Mouse (Mus musculus) cerebellum, adult 11-12 months (tissue): Measurements from ENCODE around the gene Ets2.
"Not testable (repeated sequence)": the region's sequence is repeated elsewhere in the genome, so short reads cannot be mapped to it uniquely, and the experiment has no call there.

Experiments used
- DNase-seq: peaks from one replicate; pipeline ENCODE4 v3.0.0; 2022

Ets2 gene

DNA sequence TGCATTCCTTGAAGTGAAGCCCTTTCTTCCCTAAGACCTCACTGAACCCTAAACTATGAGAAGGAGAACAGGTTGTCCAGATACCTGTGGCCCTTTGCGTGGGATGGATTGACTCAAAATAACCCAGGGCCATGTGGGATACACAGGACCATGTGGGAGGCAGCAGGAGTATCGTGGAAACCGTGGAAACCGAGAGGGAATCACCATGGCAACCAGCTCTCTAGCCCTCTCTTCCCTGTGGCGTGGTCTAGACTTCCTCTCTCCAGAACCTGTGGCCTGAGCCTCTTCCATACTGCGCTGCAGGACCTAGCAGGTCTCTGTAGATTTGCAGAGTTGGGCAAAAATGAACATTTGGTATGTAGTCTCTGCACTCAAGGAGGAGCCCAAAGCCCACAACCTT is 37.6 kb downstream of the Ets2 start:
- no peak for DNase-seq

DNA sequence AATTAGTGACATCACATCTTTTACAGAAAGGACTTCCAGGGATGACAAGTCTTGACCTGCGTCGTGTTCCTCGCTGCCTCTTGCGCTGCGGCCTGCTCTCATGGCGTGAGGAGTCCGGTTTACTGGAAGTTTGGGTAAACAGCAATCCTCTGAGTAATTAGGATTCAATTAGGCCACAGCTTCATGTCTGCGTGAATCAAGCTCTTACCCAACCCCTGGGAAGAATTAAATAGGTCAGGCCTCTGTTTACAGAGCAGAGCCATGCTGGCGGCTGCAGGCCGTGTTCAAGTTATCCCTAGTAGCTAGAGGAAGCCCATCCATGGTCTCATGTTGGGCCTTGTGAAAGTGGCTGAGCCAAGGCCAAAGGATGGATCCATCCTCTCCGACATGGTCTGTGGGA is 39.5 kb downstream of the Ets2 start:
- no peak for DNase-seq

DNA sequence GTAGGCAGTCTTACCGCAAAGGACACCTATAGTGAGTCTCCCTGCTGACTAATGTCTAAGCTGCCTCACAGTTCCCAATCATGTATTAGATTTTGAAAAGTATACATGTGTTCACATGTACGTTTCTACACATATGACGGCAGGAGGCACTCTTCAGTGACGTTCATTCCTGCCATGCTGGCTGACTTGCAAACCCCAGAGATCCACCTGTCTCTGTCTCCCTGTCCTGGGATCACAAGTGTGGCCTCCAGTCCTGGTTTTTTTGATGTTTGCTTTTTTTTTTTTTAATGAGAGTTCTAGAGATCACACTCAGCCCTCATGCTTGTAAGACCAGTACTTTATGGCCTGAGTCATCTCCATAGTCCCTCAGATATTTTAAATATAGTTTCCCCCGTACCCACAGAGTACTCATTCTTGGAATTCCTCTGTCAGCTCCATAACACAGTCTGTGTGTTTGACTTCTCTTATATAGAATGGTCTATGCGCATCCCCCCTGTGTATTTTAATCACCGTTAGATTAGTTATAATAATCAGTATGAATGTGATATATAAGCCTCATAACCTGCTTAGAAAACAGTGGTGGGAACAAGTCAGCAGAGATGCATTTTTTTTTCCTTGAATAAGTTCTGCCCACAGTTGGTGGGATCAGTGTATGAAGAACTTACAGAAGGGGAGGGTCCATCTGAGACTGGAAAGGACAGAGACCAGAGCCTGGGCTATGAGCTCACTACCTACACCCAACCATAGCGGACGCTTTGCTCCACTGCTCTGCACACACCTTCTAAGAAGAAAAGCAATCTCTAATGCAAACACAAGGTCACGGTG is 40.3 kb downstream of the Ets2 start:
- DNase-seq: no peak

DNA sequence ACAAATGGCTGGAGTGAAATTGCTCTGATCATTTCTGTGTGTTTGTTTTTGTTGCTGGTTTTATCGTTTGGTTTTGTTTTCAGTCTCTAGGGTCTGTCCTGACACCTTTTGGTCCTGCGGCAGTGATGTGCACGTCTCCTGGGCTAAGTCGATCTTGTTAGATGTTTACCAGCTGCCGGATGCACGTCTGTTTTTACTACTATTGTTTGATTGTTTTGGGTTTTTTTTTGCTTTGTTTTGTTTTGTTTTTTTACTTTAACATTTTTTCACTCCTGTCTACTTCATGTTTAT is 40.8 kb downstream of the Ets2 start:
- DNase-seq: no peak

DNA sequence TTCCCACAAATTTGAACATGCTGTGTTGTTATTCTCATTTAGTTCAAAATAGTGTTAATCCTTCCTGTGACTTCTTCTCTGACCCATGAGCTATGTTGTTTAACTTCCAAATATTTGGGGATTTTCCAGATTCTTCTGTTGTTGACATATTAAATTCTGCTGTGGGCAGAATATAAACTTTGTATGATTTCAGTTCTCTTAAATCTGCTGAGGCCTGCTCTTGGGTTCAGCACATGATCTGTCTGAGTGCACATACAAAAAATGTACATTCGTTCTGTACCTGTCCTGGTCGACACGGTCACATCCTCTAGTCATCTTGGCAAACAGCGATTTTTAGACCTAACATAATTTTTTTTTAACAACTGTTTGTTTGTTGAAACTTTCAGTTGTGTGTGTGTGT is 41.2 kb downstream of the Ets2 start:
- DNase-seq: no peak

DNA sequence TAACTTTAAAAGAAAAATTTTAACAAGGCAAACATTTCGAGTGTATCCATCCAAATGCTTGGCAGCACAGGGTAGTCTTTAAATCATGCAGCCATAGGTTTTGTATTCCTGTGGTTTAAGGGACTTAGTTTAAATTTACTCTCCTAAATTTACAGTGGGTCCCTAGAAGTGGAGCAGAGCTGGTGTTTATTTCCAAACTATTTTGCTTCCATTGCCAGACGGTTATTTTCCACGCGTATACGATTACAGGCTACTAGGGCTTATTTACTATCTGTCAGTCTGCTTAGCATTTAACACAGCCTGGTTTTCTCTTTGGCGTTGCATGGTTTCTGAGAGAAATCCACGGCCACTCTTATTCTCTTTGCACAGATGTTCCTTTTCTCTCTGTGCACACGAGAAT is 42.9 kb downstream of the Ets2 start:
- no peak for DNase-seq

DNA sequence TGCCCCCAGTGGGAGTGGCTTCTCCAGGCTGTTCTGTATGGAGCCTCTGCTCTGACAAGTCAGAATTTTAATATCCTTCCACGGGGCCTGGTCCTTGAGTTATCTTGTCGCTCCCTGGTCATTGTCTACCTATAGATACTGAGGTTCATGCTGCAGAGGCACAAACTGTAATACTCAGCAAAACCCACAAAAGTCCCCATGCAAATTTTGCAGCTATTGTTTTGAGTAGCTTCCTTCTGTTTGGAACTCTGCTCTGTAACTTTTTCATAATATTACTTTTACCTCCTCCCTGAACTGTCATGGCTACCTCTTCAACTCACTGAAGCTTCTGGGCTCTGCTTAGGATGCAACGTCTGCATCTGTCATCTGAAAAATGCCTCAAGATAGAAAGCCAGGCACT is 43.8 kb downstream of the Ets2 start:
- DNase-seq: no peak

DNA sequence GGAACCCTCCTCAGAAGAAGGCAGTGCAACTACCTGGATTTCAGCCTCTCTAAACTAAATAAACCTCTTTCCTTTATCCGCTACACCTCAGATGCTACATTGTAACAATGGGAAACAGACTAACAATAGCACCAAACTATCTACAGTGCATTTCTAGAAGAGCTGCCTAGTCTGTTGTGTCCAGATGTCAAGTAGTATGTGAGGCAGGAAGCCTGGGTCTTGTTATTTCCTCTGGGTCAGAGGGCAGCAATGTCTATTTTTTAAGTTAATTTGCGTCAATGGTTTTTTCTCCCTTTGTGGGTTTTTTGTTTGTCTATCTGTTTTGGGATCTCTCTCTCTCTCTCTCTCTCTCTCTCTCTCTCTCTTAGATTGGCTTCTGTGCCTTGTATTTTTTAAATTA is 44.7 kb downstream of the Ets2 start:
- no peak for DNase-seq

DNA sequence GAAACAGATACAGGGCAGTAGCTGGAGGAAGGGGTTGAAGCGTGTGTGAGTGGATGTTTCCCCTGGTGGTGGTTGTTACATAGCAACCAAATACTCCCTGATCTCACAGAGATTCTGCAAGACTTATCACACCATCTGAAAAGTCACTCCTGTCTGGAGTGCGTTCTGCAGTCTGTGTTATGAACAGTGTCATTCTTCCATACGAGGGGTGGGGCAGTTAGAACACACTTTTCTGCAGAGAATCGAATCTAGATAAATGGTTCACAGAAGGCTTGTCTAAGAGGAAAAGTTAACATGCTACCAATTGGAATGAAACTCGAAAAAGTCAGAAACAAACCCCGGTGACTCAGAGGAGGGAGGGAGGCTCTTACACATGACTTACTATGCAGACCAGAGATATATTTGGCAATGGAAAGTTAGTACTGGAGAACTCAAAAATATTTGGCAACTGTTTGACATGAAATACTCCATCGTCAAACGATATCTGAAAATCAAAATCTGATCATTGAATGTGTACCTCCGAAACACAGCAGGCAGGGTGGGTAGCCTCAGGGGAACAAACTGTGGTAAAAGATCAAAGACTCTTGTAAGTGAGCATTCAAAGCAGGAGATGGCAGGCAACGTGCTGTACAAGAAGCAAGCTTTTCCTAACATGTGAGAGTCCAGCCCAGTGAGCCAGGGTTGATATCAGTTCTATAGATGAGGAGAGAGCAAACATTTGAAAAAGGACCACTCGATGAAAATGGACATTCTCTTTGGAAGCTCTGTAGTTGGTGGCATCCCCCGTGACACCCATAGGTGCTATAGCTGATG is 47.6 kb downstream of the Ets2 start:
- DNase-seq: no peak

DNA sequence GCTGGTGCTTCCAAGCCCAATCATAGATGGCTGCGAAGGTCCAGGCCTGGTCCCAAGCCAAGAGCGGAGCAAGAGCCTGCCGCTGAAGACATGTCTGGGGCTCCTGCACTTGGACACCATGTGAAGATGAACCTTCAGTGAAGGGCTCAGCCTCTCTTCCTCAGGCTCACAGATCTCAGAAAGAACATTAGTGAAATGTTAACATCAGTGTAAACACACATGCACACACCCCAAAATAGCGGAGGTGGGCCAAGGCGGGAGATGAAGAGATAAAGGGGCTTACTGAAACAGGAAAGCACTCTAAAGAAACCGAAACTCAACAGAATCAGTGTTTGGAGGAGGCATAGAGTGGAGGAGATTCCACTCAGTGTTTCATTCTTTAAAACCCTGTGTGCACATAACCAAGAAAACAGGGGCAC is 48.3 kb downstream of the Ets2 start:
- no peak for DNase-seq

DNA sequence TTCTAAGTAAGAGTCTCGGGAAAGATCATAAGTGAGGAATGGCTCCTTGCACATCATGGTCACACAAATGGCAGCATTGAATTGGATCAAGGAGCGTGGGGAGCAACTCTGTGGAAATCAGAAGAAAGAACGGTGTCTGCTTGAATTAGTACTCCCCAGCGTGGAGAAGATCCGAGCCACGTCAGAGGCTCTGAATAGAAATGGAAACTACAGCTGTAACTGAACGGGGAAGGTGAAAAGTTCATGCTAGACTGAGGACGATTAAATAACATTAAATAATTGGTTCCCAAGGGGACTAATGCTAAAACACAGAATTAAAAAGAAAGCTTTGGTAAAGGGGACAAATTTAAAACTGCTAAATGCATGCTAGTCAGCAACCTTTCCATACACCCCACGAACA is 50.6 kb downstream of the Ets2 start:
- no peak for DNase-seq

DNA sequence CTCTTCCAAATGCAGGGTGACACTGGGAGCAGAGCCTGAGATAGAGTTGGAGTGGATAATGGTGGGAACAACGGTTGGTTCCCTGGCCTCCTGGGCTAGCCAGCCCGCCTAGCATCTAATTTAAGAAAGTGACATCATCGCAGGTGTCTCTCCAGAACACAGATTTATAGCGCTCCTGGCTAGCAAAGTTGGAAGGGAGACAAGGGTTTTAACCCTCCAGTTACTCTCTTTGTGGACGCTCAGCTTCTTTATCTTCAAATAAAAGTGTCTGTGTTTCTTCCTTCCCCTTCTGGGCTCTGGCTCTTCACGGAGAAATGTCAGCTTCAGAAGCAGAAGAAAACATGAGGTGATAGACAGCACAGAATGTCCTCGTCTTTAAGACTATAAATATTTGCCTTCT is 51.4 kb downstream of the Ets2 start:
- DNase-seq: peak; percentile 50

DNA sequence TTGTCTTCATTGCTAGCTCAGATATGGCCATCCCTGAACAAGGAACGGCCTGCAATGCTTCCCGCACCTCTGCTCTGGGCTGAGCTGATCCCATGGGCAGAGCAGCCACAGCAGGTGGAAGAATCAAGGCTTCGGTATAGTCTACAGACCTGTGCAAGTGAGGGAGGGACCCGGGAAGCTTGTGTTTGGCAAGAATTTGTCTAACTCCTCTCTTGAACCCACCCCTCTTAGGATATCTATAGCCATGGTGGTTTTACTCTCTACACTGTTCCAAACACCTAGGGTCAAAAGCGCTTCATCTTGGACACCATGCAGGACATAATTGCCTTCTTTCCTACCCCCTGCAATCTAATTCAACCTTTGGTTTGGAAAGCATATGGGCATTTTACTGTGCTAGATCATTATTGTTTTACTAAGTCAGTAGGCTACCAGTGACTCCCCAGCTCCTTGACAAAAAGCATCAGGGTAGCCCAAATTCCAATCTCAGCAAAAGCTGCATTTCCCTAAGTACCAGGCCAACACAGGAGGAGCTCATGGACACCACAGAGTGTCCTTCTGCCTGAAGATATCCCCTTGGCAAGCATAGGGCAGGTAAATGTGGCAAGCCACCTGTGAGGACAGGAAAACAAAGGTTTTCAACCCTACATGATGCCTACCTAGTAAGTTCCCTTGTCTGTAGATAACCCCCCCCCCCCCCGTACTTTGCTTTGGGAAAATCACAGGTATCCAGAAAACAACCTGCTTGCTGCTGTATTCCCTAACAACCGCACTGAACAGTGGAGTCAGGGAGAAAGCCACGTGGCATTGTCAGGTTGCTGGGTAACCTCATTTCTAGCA is 57.5 kb downstream of the Ets2 start:
- peak; percentile 94 for DNase-seq

DNA sequence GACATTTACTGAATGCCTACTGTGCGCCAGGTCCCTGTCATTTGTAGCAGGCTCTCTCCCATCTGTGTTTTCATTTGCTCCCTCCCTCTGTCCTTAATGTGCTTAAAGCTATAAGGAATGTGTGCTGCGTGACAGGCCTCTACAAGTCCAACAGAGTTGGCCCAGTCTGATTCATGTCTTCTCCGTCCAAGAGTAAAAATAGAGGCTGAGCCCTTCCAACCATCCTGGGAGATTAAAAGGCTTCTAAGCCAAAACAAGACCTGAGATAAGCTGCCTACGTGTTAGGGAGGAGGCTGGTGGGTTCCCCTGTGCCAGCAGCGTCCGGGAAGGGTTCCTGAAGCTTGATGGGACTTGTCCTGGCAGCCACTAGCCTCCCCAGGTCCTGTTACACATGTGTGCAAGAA is 58.1 kb downstream of the Ets2 start:
- DNase-seq: peak; percentile 86

DNA sequence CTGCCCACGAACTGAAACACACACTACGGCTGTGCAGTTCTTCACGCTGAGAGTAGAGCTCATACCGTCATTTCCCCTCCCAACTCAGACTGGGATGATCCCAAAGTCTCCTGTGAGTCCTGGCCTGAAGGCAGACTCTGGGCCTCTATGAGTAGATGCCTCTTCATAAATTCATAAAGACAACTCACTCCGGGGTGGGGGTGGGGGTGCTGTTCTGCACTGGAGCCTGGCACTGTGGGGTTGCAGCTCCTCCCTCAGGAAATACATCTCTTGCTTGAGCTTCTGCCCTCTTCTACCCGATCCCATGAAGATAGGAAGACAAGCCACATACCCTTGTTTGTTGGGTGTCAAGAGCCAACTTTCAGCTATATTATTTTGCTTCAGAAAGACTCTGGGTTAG is 59.9 kb downstream of the Ets2 start:
- no peak for DNase-seq

DNA sequence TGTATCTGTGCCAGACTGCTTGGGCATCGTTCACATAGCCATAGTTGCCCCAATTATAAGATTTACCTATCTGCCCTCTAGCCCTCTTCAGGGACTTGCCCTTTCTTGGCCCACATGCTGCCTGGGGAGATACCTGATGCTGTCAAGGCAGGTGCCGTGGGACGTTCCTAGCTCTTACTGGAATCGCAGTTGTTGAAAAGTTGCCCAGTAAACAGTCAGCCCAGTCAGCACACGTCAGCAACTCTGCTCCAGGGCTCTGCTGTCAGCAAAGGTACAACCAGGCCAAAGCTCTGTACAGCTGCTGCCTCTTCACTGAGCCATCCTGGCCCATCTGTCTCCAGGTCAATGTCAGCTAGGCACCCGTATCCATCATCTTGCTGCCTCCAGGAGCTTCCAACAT is 61.3 kb downstream of the Ets2 start:
- no peak for DNase-seq

DNA sequence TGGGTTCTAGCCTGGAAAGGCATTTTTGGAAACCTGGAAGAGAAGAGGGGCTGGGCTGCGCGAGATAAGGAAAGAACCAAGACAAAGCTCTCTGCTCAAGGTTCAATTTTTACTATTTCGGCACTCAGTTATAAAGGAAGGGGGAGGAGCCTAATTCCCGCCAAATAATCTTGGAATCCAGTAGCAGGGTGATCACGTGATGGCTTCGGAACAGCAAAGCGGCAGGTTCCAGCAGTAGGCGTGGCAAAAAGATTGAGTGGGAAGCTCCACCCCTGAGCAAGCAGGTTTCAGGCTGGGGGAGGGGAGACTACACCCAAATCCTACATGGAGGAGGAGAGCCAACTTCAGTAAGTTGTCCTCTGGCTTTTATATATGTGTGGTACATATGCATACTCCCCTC is 62.2 kb downstream of the Ets2 start:
- DNase-seq: not testable (repeated sequence)

DNA sequence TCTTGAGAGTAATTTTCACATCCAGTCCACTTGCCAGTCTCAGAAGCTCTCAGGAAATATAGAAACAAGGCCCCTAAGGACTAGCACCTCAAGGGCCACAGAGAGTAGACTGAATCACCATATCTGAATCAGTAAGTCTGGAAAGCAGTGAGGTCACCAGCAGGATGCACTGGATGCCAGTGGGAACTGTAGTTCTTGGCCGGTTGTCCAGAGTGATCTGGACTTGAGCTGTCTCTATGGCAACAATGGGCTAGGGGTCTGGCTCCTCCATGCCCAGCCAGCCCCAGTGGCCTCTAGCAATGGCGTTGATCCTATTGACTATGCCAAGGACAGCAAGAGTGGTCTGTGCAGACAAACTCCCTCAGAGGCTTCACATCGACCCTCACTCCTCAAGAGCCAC is 64.3 kb downstream of the Ets2 start:
- no peak for DNase-seq

DNA sequence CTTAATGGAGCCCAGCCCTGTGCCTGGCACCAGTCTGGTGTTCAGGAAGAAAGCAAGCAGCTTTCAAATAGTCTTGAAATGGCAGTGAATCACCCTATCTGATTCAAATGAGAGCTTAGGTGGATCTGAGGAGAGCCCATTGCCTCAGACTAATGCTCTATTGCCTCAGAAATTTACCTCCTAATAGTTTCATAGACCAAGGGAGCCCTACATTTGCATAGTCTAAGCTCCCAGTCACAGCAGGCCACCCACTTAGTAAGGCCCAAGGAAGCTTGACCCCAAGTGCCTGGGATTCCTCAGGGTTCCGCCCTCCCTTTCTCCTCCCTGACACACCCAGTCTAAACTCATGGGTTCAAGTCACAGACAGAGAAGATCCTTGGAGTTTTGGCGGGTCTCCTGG is 65.4 kb downstream of the Ets2 start:
- no peak for DNase-seq

DNA sequence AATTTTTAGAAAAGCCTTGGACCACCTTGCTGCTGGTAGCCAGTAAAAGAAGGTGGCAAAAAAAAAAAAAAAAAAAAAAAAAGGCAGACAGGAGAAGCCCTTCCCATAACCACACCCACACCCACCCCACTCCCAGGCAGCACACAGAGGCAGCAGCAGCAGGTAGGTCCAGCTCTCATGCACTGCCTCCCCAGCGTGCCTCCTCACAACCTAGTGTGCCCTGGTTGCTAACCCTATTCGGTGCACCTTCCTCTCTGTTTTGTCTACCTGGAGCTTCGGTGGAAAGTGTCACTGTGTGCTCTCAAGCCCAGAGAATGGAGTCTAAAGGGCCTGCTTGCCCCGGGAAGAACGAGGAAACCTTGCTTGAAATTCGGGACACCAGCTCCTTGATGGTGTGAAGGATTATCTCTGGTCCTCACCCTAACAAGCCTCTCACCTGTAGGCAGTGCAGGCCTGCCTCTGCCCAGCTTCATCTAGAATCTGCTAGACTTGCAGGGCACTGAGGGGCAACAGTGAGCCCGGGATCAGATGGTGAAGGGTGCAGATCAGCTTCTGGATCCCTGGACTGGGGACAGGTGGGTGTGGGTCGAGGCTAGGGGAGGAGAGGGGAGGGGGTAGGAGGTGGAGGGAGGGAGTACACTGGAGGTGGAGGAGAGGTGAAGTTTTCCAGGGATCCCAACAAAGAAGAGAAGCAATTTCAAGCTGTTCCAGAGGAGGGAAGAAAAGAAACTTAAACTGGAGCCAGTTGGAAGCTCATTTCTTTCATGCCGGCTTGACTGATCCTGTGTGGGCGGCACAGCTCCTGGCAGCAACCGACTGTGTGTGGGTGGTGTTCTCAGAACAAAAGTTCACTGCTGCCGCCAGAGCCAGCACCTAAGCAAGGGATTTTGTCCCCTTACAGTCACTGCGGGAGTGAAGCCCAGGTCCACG is 67.5 kb downstream of the Ets2 start:
- DNase-seq: peak; percentile 74

DNA sequence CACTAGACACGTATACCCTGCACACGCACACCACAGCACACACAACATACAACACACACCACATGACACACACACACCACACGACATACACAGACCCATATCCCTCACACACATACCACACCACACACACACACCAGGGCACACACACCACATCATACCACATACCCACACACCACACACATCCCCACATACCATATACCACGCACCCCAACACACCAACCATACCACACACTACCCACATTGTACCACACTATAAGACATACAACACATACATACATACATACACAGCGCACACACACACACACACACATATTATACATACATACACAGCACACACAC is 68.1 kb downstream of the Ets2 start:
- DNase-seq: no peak

DNA sequence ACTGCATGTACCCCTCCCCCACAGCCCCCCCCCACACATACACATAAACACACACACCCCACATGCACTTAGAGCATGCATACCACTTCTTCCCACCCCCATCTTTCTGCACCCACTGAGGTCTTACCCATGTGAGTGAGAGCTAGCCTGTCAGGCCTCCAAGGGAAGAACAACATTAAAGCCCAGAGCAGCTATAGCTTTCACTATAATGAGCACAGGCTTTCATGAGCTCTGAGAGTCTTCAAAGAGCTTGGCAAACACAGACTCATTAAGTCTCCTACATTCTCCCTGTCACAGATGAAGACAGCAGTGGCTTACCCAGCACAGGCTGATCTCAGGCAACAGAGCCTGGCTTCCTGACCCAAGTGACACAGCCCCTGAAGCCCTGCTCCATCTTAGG is 68.5 kb downstream of the Ets2 start:
- DNase-seq: no peak
